Mouse (Mus musculus): ENCODE data around the gene Kcnh3. TPM values are rescaled to one million over a fixed set of nuclear protein-coding genes. Genes with fewer than 3 reads are reported as not detected.

Gene Kcnh3
- polyA plus RNA-seq, 1 experiment from 2014 or later, result 0.04 TPM

DNA sequence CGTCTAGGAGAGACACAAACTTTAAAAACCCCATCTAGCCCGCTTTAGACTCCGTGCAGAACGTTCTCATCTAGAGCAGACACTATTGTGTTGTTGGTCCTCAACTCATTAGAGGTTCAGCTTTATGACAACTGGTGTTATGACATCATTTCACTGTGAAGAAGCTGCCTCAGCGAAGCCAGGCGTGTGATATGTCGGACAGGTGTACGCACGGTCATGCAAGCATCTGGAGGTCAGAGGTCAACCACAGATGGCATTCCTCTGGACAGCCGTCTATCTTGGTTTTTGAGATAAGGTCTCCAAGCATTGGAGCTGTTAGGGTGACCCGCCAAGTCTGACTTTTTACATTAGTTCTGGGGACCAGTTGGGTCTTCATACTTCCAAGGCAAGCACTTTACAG, 65.9 kb downstream of the Kcnh3 start:
- no peak for DNase-seq (ENCODE audit: low spot score, missing footprints)
- H3K9ac ChIP-seq (ENCODE audit: low read length), result no peak overlapping the region

More for the DNA sequence above, 65.9 kb downstream of the Kcnh3 start:
- H3K4me3 ChIP-seq (ENCODE audit: low read depth, low read length), result no peak overlapping the region
- no peaks in the 10 kb centered on the region for H3K36me3 ChIP-seq (ENCODE audit: control insufficient read depth, insufficient read depth, low read length)
- WGBS, result 90% methylated on average over 11 of the region's 11 CpGs
- H3K9me3 ChIP-seq (ENCODE audit: control insufficient read depth, low read length), result no peaks in the 10 kb centered on the region
- H3K27me3 ChIP-seq (ENCODE audit: control insufficient read depth, insufficient read depth, low read length), result no peaks in the 10 kb centered on the region
- ATAC-seq (ENCODE audit: low FRiP score), result no peak
- H3K4me2 ChIP-seq, result no peak overlapping the region
- peaks cover 4% of the 10 kb centered on the region for H3K4me1 ChIP-seq (ENCODE audit: control insufficient read depth, insufficient read depth, low read length)
- H3K27ac ChIP-seq (ENCODE audit: low read depth, low read length), result no peak overlapping the region

Other genes with a start within 250 kb of the Kcnh3 start
- 102 and 106 TPM in 2 replicates for gene Tuba1c, start 195.0 kb upstream of the Kcnh3 start, polyA plus RNA-seq (2014; fragmentation: Nextera tagmentation; extraction: Ambion mirVana)
- 3.6 and 4.8 TPM in 2 replicates for gene Prph, start 169.7 kb upstream of the Kcnh3 start, polyA plus RNA-seq (2014; fragmentation: Nextera tagmentation; extraction: Ambion mirVana)
- 19.7 and 27.2 TPM in 2 replicates for gene Troap, start 150.3 kb upstream of the Kcnh3 start, polyA plus RNA-seq (2014; fragmentation: Nextera tagmentation; extraction: Ambion mirVana)
- 5.0 and 6.2 TPM in 2 replicates for gene C1ql4, start 137.0 kb upstream of the Kcnh3 start, polyA plus RNA-seq (2014; fragmentation: Nextera tagmentation; extraction: Ambion mirVana)
- gene Dnajc22, start 131.7 kb upstream of the Kcnh3 start, polyA plus RNA-seq (2014; fragmentation: Nextera tagmentation; extraction: Ambion mirVana), result 0.46 and 0.50 TPM in 2 replicates
- 58.8 and 65.6 TPM in 2 replicates for gene Spats2, start 98.9 kb upstream of the Kcnh3 start, polyA plus RNA-seq (2014; fragmentation: Nextera tagmentation; extraction: Ambion mirVana)
- gene Mcrs1, start 27.1 kb downstream of the Kcnh3 start, polyA plus RNA-seq (2014; fragmentation: Nextera tagmentation; extraction: Ambion mirVana), result 189 and 193 TPM in 2 replicates
- 41.5 and 41.6 TPM in 2 replicates for gene Prpf40b, start 70.2 kb downstream of the Kcnh3 start, polyA plus RNA-seq (2014; fragmentation: Nextera tagmentation; extraction: Ambion mirVana)
- 0.19 TPM in 1 of 2 replicates, not detected in the other for gene Fam186b, start 71.0 kb downstream of the Kcnh3 start, polyA plus RNA-seq (2014; fragmentation: Nextera tagmentation; extraction: Ambion mirVana)
- 8.6 and 8.9 TPM in 2 replicates for gene Fmnl3, start 145.6 kb downstream of the Kcnh3 start, polyA plus RNA-seq (2014; fragmentation: Nextera tagmentation; extraction: Ambion mirVana)
- gene Tmbim6, start 168.0 kb downstream of the Kcnh3 start, polyA plus RNA-seq (2014; fragmentation: Nextera tagmentation; extraction: Ambion mirVana), result 228 and 248 TPM in 2 replicates
- gene Nckap5l, start 232.9 kb downstream of the Kcnh3 start, polyA plus RNA-seq (2014; fragmentation: Nextera tagmentation; extraction: Ambion mirVana), result 8.0 and 9.4 TPM in 2 replicates
- 19.5 and 19.7 TPM in 2 replicates for gene Bcdin3d, start 249.9 kb downstream of the Kcnh3 start, polyA plus RNA-seq (2014; fragmentation: Nextera tagmentation; extraction: Ambion mirVana)

All from midbrain, embryonic 11.5 days (tissue).